Comparison of ENCODE assay signal across 8 mouse cellular contexts in genomic region chr6:135441126-135441871, GRCm38 (mm10).
DNase-seq lines count a peak whose midpoint lies in the region; ATAC-seq and TF ChIP-seq lines count a peak whose summit lies in the region.

No protein-coding gene starts in this region.

- 41% methylated on average over 11 of the region's 11 CpGs for WGBS in hindbrain, embryonic 15.5 days
- WGBS in stomach, postnatal 0 days, result 65% methylated on average over 11 of the region's 11 CpGs

- no peaks in the 10 kb centered on the region for H3K27me3 ChIP-seq in hindbrain, embryonic 15.5 days
- H3K27me3 ChIP-seq in stomach, postnatal 0 days (ENCODE audit: control insufficient read depth, insufficient read depth, low read length), result peaks cover 5% of the 10 kb centered on the region; the same call in 1 of the 2 replicates

- H3K4me2 ChIP-seq in hindbrain, embryonic 15.5 days, result no peak overlapping the region; the same call in 1 of the 2 replicates
- no peak overlapping the region for H3K4me2 ChIP-seq in stomach, postnatal 0 days (replicated peaks; ENCODE audit: low read depth)

- intact Hi-C loops in left cerebral cortex, postnatal 4 days (cut with DNase I), result loop anchor here (5.0 to 10.0 kb wide), 2 partner anchors 731 to 914 kb away; partner anchors contain the start of gene Grin2b
- intact Hi-C loops in gastrocnemius, postnatal 14 days (cut with DNase I; ENCODE audit: low total_unique reads), result loop anchor here (5.0 kb wide), 1 partner anchor 206 kb away; no protein-coding TSS in a partner anchor

- no peak for TF ChIP-seq CTCF in stomach, postnatal 0 days (IDR thresholded peaks at IDR 0.05; ENCODE audit: low read depth)

- H3K9me3 ChIP-seq in hindbrain, embryonic 15.5 days, result no peaks in the 10 kb centered on the region
- H3K9me3 ChIP-seq in stomach, postnatal 0 days (ENCODE audit: control insufficient read depth, low read length), result no peaks in the 10 kb centered on the region

- peak; percentile 18 for DNase-seq in embryo, embryonic 10 days (ENCODE audit: low spot score)
- DNase-seq in embryo, embryonic 9.5 days (ENCODE audit: extremely low spot score), result no peak
- peak; percentile 78 for DNase-seq in left cerebral cortex, postnatal 4 days
- peak; percentile 71 for DNase-seq in right cerebral cortex, postnatal 25 days
- DNase-seq in stomach, postnatal 0 days (ENCODE audit: low spot score), result no peak
- DNase-seq in gastrocnemius, postnatal 14 days, result no peak
- DNase-seq in testis, postnatal 14 days (ENCODE audit: low spot score), result no peak

- ATAC-seq in hindbrain, embryonic 15.5 days (ENCODE audit: low FRiP score, low read depth), result peak; percentile 46; the same call in 1 of the 2 replicates
- no peak for ATAC-seq in stomach, postnatal 0 days (ENCODE audit: low FRiP score, low TSS enrichment)

- H3K4me1 ChIP-seq in hindbrain, embryonic 15.5 days (replicated peaks), result peaks cover 21% of the 10 kb centered on the region
- H3K4me1 ChIP-seq in stomach, postnatal 0 days (replicated peaks; ENCODE audit: control insufficient read depth, insufficient read depth), result no peaks in the 10 kb centered on the region

- no peak for TF ChIP-seq EP300 in stomach, postnatal 0 days (optimal IDR thresholded peaks at IDR 0.05)

- no peak overlapping the region for H3K4me3 ChIP-seq in hindbrain, embryonic 15.5 days
- no peak overlapping the region for H3K4me3 ChIP-seq in stomach, postnatal 0 days (ENCODE audit: low read depth, low read length)

- no peak overlapping the region for H3K9ac ChIP-seq in hindbrain, embryonic 15.5 days
- H3K9ac ChIP-seq in stomach, postnatal 0 days (ENCODE audit: low read length), result no peak overlapping the region

- peak overlapping the region; percentile 71 for H3K27ac ChIP-seq in hindbrain, embryonic 15.5 days (replicated peaks)
- no peak overlapping the region for H3K27ac ChIP-seq in stomach, postnatal 0 days (replicated peaks)

- no peaks in the 10 kb centered on the region for H3K36me3 ChIP-seq in hindbrain, embryonic 15.5 days
- H3K36me3 ChIP-seq in stomach, postnatal 0 days (ENCODE audit: control insufficient read depth, insufficient read depth, low read length), result no peaks in the 10 kb centered on the region

Comparison
In these comparisons a context has a peak if more than half of its experiments do, and no peak if none do; other contexts are left out.
1. DNase-seq: peak in embryo, embryonic 10 days (single experiment), left cerebral cortex, postnatal 4 days (single experiment) and right cerebral cortex, postnatal 25 days (single experiment); none in embryo, embryonic 9.5 days (single experiment), stomach, postnatal 0 days (single experiment), gastrocnemius, postnatal 14 days (single experiment) and testis, postnatal 14 days (single experiment).